ENCODE assay signal across 14 mouse cellular contexts in genomic region chr19:24730661-24731060, GRCm38 (mm10). TPM values are rescaled to one million over a fixed set of nuclear protein-coding genes. Genes with fewer than 3 reads are reported as not detected.
DNase-seq lines count a peak whose midpoint lies in the region; ATAC-seq and TF ChIP-seq lines count a peak whose summit lies in the region.
"Had no signal": no experiment of that assay in that cellular context is flagged by ENCODE, and none has a peak within 500 bp of the region (broad histone marks: within the 10 kb centered on the region; RNA-seq: fewer than 3 reads in every experiment).

No protein-coding gene starts in this region.

- H3K4me1 ChIP-seq in hindbrain, postnatal 0 days (ENCODE audit: insufficient read depth, low read length): no peaks in the 10 kb centered on the region
- H3K4me1 ChIP-seq in hindbrain, embryonic 10.5 days (replicated peaks): peaks cover 6% of the 10 kb centered on the region; the same call in 1 of the 2 replicates
- H3K4me1 ChIP-seq in stomach, embryonic 16.5 days (ENCODE audit: control insufficient read depth, insufficient read depth, low read length): peaks cover 14% of the 10 kb centered on the region; the same call in 1 of the 2 replicates

- no peaks in the 10 kb centered on the region for H3K9me3 ChIP-seq in hindbrain, postnatal 0 days (ENCODE audit: low read length)
- no peaks in the 10 kb centered on the region for H3K9me3 ChIP-seq in hindbrain, embryonic 10.5 days
- no peaks in the 10 kb centered on the region for H3K9me3 ChIP-seq in stomach, embryonic 16.5 days (replicated peaks; ENCODE audit: control insufficient read depth, low read length)
- H3K9me3 ChIP-seq: G1E; heart, embryonic 13.5 days had no signal

- TF ChIP-seq CTCF in hindbrain, postnatal 0 days (IDR thresholded peaks at IDR 0.05; ENCODE audit: low read depth): no peak

- WGBS in hindbrain, postnatal 0 days: 53% methylated on average over 5 of the region's 5 CpGs
- WGBS in hindbrain, embryonic 10.5 days: 77% methylated on average over 5 of the region's 5 CpGs
- WGBS in stomach, embryonic 16.5 days: 26% methylated on average over 5 of the region's 5 CpGs

- DNase-seq in adrenal gland, postnatal 10 days: peak; percentile 8
- DNase-seq in adrenal gland, adult 18-20 months (ENCODE audit: low spot score in 2 of 2): no peak
- peak; percentile 35 for DNase-seq in hindbrain, postnatal 0 days (ENCODE audit: low spot score)
- no peak for DNase-seq in hindbrain, embryonic 10.5 days (ENCODE audit: low spot score)
- peak; percentile 17 for DNase-seq in right cerebral cortex, adult 18-20 months
- DNase-seq in right cerebral cortex, postnatal 36 days (ENCODE audit: low spot score in 2 of 2): no peak
- DNase-seq: adrenal gland, adult 2 months; cerebellum, adult 18-20 months had no signal

- no peak overlapping the region for H3K4me3 ChIP-seq in hindbrain, postnatal 0 days (ENCODE audit: low read length)
- no peak overlapping the region for H3K4me3 ChIP-seq in hindbrain, embryonic 10.5 days
- no peak overlapping the region for H3K4me3 ChIP-seq in stomach, embryonic 16.5 days (replicated peaks; ENCODE audit: low read length)
- H3K4me3 ChIP-seq: heart, embryonic 13.5 days had no signal

- no peak overlapping the region for H3K9ac ChIP-seq in hindbrain, postnatal 0 days (replicated peaks; ENCODE audit: low read length)
- H3K9ac ChIP-seq in stomach, embryonic 16.5 days (ENCODE audit: low read length): no peak overlapping the region
- H3K9ac ChIP-seq: heart, embryonic 13.5 days had no signal

- no peak overlapping the region for H3K27ac ChIP-seq in hindbrain, postnatal 0 days
- no peak overlapping the region for H3K27ac ChIP-seq in hindbrain, embryonic 10.5 days
- H3K27ac ChIP-seq in stomach, embryonic 16.5 days (ENCODE audit: low read length): peak overlapping the region; percentile 5; the same call in 1 of the 2 replicates
- H3K27ac ChIP-seq: heart, embryonic 13.5 days; macrophage had no signal

- H3K27me3 ChIP-seq in hindbrain, postnatal 0 days (ENCODE audit: insufficient read depth, low read length): no peaks in the 10 kb centered on the region
- H3K27me3 ChIP-seq in hindbrain, embryonic 10.5 days (ENCODE audit: insufficient read depth, poor library complexity, severe bottlenecking): no peaks in the 10 kb centered on the region
- H3K27me3 ChIP-seq in stomach, embryonic 16.5 days (ENCODE audit: control insufficient read depth, insufficient read depth, low read length): no peaks in the 10 kb centered on the region
- H3K27me3 ChIP-seq: heart, embryonic 13.5 days had no signal

- no peak for ATAC-seq in hindbrain, postnatal 0 days
- ATAC-seq in stomach, embryonic 16.5 days (ENCODE audit: insufficient read depth, low FRiP score): no peak
- no peak for ATAC-seq in megakaryocyte, adult 5-6 weeks (ENCODE audit: poor library complexity, severe bottlenecking)
- ATAC-seq: hindbrain, embryonic 16.5 days had no signal

- H3K36me3 ChIP-seq in hindbrain, postnatal 0 days (ENCODE audit: insufficient read depth, low read length): no peaks in the 10 kb centered on the region
- no peaks in the 10 kb centered on the region for H3K36me3 ChIP-seq in hindbrain, embryonic 10.5 days
- H3K36me3 ChIP-seq in stomach, embryonic 16.5 days (ENCODE audit: control insufficient read depth, insufficient read depth, low read length): no peaks in the 10 kb centered on the region
- H3K36me3 ChIP-seq: G1E had no signal

- no peak overlapping the region for H3K4me2 ChIP-seq in hindbrain, postnatal 0 days (ENCODE audit: low read depth, low read length)
- H3K4me2 ChIP-seq in stomach, embryonic 16.5 days (ENCODE audit: low read depth, low read length): no peak overlapping the region
- H3K4me2 ChIP-seq: heart, embryonic 13.5 days had no signal

RNA-seq across cellular contexts. Expression of gene Tmem252, which starts 56.9 kb away (rescaled TPM):
- total RNA-seq in adrenal gland, postnatal 10 days (2021): under 1 TPM; 0.24 to 0.51 TPM
- under 1 TPM; 0.17 to 0.22 TPM for total RNA-seq in adrenal gland, adult 18-20 months (2021)
- total RNA-seq in hindbrain, postnatal 0 days (2014; rRNA removed): 0.42 and 0.72 TPM in 2 replicates
- 1.9 and 2.0 TPM in 2 replicates for polyA plus RNA-seq in hindbrain, postnatal 0 days (2015; fragmentation: Nextera tagmentation; extraction: Ambion mirVana)
- polyA plus RNA-seq in hindbrain, embryonic 10.5 days (2016; fragmentation: Nextera tagmentation; extraction: Ambion mirVana): 0.25 and 0.35 TPM in 2 replicates
- polyA plus RNA-seq in stomach, embryonic 16.5 days (2015; fragmentation: Nextera tagmentation; extraction: Ambion mirVana): 6.8 and 8.4 TPM in 2 replicates
- not detected in 2 replicates for total RNA-seq in megakaryocyte, adult 5-6 weeks (2015)
- not detected in 2 replicates for total RNA-seq in megakaryocyte, adult 5-6 weeks (2017)
- polyA plus RNA-seq: G1E, macrophage had no signal

Comparison
In these comparisons a context has a peak if more than half of its experiments do, and no peak if none do; other contexts are left out.
1. DNase-seq: peak in adrenal gland, postnatal 10 days (single experiment), hindbrain, postnatal 0 days (single experiment) and right cerebral cortex, adult 18-20 months (single experiment); none in adrenal gland, adult 18-20 months (0 of 2), hindbrain, embryonic 10.5 days (single experiment) and right cerebral cortex, postnatal 36 days (0 of 2).